Mouse (Mus musculus): ENCODE results near the gene Prkce. TPM values are rescaled to one million over a fixed set of nuclear protein-coding genes. Genes with fewer than 3 reads are reported as not detected.

Gene Prkce
- polyA plus RNA-seq, 1 experiment from 2014 or later, result 1.1 TPM

DNA sequence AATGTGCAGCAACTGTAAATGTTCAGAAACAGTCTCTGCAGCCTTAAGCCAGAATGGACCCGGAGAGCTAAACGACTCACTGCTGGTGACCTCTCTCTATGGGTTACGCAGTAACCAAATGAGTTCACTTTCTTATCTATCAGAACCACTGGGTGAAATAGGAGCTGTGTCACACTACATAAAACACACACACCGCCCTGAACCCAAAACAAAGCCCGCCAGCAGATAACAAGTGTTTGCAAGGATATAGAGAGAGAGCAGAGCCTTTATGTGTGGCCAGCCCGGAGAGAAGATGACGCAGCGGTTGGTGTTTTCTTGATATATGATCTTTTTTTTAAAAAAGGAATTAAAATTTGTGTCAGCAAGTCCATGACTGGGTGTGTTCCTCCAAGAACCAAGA is 238.1 kb downstream of the Prkce start:
- Histone ChIP-seq H3K4me3 (ENCODE audit: inconsistent target) (no peak overlapping the region), H3K27ac (no peak overlapping the region), H3K36me3 (ENCODE audit: inconsistent target) (no peaks in the 10 kb centered on the region), H3K79me2 (ENCODE audit: inconsistent target) (no peaks in the 10 kb centered on the region)
- WGBS (ENCODE audit: missing documents), result 95% methylated on average over 7 of the region's 8 CpGs

DNA sequence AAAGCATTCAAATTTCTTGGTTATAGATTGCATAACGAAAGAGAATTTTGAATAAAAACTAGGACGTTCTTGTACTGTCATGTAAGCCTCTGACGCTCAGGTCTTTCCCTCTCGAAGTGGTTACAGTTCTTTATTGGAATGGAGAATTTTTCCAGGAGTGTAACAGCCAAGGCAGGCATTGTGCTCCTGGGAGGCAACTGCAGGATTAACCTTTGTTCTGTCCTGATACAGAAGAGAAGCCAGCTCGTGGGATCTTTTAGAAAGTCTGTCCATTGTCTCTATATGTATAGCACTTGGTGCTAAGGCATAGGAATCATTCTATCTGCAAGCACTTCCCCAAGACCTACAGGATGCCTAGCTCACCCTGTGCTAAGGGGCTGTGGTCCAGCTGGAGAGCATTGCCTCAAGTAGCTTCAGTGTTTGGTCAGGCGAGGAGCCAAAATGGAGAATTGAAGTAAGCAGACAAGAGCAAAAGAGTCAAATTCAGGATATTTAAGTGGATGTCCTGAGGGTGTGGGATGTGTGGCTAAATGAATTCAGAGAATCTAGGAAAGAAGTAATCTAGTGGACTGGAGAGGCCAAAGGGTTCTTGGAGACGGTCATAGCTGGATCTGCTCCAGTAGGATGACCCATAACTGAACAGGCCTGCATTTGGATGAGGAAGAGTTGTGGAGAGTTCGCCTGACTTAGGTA is 240.5 kb downstream of the Prkce start:
- no peak overlapping the region for H3K27ac ChIP-seq
- WGBS (ENCODE audit: missing documents), result 89% methylated on average over 8 of the region's 8 CpGs
- H3K79me2 ChIP-seq (ENCODE audit: inconsistent target), result no peaks in the 10 kb centered on the region
- H3K4me3 ChIP-seq (ENCODE audit: inconsistent target), result no peak overlapping the region
- H3K36me3 ChIP-seq (ENCODE audit: inconsistent target), result no peaks in the 10 kb centered on the region

DNA sequence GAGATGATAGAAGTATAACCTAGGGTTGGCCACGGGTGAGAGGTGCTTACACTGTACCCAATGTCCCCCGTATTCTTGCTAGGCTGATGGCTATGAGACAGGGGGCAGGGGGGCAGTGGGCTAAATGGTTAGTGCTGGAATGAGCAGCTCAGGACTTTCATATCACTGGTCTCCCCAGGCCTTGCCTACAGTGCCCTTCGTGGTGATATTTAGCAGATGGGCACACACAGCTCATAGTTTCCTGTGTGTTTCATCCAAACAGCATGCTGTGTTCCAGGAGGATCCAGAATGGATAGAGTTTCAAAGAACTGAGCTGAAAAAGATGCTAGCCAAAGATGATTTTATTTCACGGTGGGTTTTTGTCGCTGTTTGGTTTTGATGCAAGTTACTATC is 241.0 kb downstream of the Prkce start:
- no peak overlapping the region for H3K27ac ChIP-seq
- 90% methylated on average over 5 of the region's 5 CpGs for WGBS (ENCODE audit: missing documents)
- H3K79me2 ChIP-seq (ENCODE audit: inconsistent target), result no peaks in the 10 kb centered on the region

GRCm38 (mm10) chr17:86409485-86409884 is 241.9 kb downstream of the Prkce start:
- 48% methylated on average over 8 of the region's 8 CpGs for WGBS (ENCODE audit: missing documents)
- no peak overlapping the region for H3K27ac ChIP-seq
- H3K4me3 ChIP-seq (ENCODE audit: inconsistent target), result no peak overlapping the region
- no peaks in the 10 kb centered on the region for H3K36me3 ChIP-seq (ENCODE audit: inconsistent target)
- H3K79me2 ChIP-seq (ENCODE audit: inconsistent target), result no peaks in the 10 kb centered on the region

More for the DNA sequence above, 241.0 kb downstream of the Prkce start:
- Histone ChIP-seq H3K4me3 (ENCODE audit: inconsistent target) (no peak overlapping the region), H3K36me3 (ENCODE audit: inconsistent target) (no peaks in the 10 kb centered on the region)

DNA sequence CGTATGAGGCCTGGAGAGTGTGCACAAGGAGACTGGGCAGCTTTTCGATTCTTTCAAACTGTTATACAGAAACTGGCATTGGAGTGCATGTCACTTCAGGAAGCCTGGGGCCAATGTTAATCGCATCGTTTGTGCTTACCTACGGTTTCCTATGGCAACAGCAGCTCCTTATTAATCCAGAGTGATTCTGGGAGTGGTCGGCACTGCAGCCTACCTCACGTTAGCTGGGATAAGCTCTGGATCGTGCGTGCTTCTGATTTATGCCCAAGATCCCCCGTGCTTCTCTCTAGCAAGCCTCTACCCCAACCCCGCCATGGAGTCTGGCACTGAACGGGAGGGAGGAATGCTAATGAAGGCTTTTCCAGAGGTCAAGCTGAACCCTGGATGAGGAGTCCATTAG is 242.9 kb downstream of the Prkce start:
- Histone ChIP-seq H3K79me2 (ENCODE audit: inconsistent target) (no peaks in the 10 kb centered on the region), H3K36me3 (ENCODE audit: inconsistent target) (no peaks in the 10 kb centered on the region)
- WGBS (ENCODE audit: missing documents), result 97% methylated on average over 12 of the region's 12 CpGs

GRCm38 (mm10) chr17:86412141-86412540 is 244.6 kb downstream of the Prkce start:
- H3K4me3 ChIP-seq (ENCODE audit: inconsistent target), result no peak overlapping the region
- H3K79me2 ChIP-seq (ENCODE audit: inconsistent target), result no peaks in the 10 kb centered on the region
- no peak overlapping the region for H3K27ac ChIP-seq
- H3K36me3 ChIP-seq (ENCODE audit: inconsistent target), result no peaks in the 10 kb centered on the region
- 100% methylated on average over 6 of the region's 6 CpGs for WGBS (ENCODE audit: missing documents)

More for the DNA sequence above, 242.9 kb downstream of the Prkce start:
- no peak overlapping the region for H3K27ac ChIP-seq
- H3K4me3 ChIP-seq (ENCODE audit: inconsistent target), result no peak overlapping the region

DNA sequence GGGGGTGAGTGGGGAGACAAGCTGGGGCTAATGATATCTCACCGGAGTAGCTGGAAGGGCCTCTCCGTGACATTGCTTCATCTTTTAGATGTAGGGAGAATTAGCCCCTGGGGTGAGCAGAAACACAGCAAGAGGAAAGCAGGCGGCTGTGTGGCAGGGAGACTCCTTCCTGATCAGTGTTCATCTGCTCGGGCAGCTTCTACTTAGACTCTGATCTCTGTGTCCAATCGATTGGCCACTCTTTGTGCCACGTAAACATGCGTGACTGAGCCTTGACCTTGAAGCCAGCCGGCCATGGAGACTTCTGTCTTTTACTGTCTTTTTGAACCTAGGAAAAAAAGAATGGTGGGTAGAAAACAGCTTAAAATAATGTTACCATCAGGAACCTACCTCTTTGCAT is 247.0 kb downstream of the Prkce start:
- no peaks in the 10 kb centered on the region for H3K36me3 ChIP-seq (ENCODE audit: inconsistent target)
- no peak overlapping the region for H3K4me3 ChIP-seq (ENCODE audit: inconsistent target)
- WGBS (ENCODE audit: missing documents), result 96% methylated on average over 8 of the region's 8 CpGs

DNA sequence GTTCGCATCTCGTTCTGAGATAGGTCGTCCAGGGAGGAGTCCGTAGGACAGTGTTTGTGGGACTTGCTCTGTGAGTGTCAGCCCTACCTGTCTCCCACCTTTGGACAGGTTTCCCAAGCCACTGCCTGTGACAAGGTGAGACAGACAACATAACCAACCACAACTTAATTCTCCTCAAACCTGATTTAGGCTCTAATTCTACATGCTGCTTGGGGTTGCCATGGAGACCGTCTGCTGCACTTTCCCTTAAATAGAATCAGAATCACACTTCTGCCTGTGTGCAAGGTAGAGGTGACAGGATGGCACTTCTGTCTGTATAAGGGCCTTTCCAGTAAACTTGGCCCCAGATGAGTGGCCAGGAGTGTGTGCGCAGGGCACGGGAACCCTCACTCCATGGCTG is 248.4 kb downstream of the Prkce start:
- no peaks in the 10 kb centered on the region for H3K79me2 ChIP-seq (ENCODE audit: inconsistent target)
- no peaks in the 10 kb centered on the region for H3K36me3 ChIP-seq (ENCODE audit: inconsistent target)
- no peak overlapping the region for H3K4me3 ChIP-seq (ENCODE audit: inconsistent target)
- H3K27ac ChIP-seq, result no peak overlapping the region
- WGBS (ENCODE audit: missing documents), result 96% methylated on average over 7 of the region's 7 CpGs

More for the DNA sequence above, 247.0 kb downstream of the Prkce start:
- no peak overlapping the region for H3K27ac ChIP-seq
- H3K79me2 ChIP-seq (ENCODE audit: inconsistent target), result no peaks in the 10 kb centered on the region

DNA sequence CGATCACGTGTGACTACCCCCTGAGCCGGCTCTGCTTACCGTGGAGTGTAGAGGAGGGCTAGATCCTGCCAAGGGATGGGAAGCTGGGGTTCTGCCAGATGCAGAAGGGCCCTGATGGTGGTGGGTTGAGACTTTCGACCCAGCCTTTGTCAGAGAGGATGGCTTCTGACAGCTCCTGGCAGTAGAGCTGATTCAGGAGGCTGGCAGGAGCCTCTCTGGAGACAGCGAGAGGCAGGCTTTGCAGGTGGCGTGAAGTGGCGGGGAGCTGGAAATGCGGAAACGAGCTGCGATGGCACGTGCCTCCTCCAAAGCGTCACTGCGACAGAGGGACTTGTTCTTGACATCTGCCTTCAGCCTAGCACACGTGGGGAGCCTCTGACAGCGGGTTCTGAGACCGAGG is 250.7 kb downstream of the Prkce start:
- Histone ChIP-seq H3K4me3 (ENCODE audit: inconsistent target) (no peak overlapping the region), H3K27ac (no peak overlapping the region), H3K36me3 (ENCODE audit: inconsistent target) (no peaks in the 10 kb centered on the region), H3K79me2 (ENCODE audit: inconsistent target) (no peaks in the 10 kb centered on the region)
- WGBS (ENCODE audit: missing documents), result 93% methylated on average over 17 of the region's 17 CpGs

- Histone ChIP-seq H3K4me3 (ENCODE audit: inconsistent target) (no peak overlapping the region), H3K36me3 (ENCODE audit: inconsistent target) (no peaks in the 10 kb centered on the region), H3K79me2 (ENCODE audit: inconsistent target) (no peaks in the 10 kb centered on the region), H3K27ac (no peak overlapping the region)
- 100% methylated on average over 6 of the region's 6 CpGs for WGBS (ENCODE audit: missing documents)
Measured at GRCm38 (mm10) chr17:86419199-86419598, 251.6 kb downstream of the Prkce start.

- Histone ChIP-seq H3K36me3 (ENCODE audit: inconsistent target) (no peaks in the 10 kb centered on the region), H3K79me2 (ENCODE audit: inconsistent target) (no peaks in the 10 kb centered on the region), H3K27ac (no peak overlapping the region), H3K4me3 (ENCODE audit: inconsistent target) (no peak overlapping the region)
- 94% methylated on average over 10 of the region's 10 CpGs for WGBS (ENCODE audit: missing documents)
Measured at GRCm38 (mm10) chr17:86420646-86421338, 253.2 kb downstream of the Prkce start.

DNA sequence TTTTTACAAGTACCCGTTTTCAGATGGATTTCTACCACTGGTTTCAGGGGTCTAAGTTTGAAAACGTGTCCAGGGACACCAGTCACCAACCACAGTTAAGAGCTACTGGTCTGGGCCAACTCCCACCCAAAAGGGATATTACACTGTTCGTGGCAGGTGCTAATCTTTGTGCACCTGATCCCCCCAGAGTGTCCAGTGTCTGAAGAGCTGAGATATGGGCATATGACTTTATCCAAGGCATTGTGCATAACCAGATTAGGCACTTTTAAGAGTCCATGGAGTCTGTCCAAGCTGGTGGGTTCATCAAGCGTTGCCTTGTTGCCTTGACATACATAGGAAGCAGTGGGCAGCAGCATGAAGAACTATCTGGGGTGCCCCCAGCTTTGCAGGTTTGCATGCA is 254.4 kb downstream of the Prkce start:
- no peak overlapping the region for H3K4me3 ChIP-seq (ENCODE audit: inconsistent target)
- WGBS (ENCODE audit: missing documents), result 80% methylated on average over 4 of the region's 4 CpGs
- no peak overlapping the region for H3K27ac ChIP-seq
- no peaks in the 10 kb centered on the region for H3K79me2 ChIP-seq (ENCODE audit: inconsistent target)
- no peaks in the 10 kb centered on the region for H3K36me3 ChIP-seq (ENCODE audit: inconsistent target)

DNA sequence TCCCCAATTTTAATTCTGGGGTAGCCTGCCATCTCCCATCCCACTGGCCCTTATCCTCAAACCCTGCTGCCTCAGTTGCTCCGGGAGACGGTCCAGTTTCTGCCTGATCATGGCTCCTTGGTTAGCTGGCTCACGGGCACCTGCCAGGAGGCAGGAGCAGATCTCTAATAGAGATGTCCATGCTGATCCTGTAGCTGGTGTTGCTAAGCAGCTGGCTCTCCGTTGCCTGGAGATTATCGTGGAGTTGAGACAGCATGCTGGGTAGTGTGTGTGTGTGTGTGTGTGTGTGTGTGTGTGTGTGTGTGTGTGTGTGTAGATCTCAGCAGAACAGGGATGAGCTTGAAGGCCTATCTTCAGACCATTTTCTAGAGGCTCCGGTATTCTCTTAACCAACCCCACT is 262.3 kb downstream of the Prkce start:
- Histone ChIP-seq H3K4me3 (ENCODE audit: inconsistent target) (no peak overlapping the region), H3K36me3 (ENCODE audit: inconsistent target) (no peaks in the 10 kb centered on the region), H3K79me2 (ENCODE audit: inconsistent target) (no peaks in the 10 kb centered on the region), H3K27ac (no peak overlapping the region)
- 92% methylated on average over 5 of the region's 6 CpGs for WGBS (ENCODE audit: missing documents)

GRCm38 (mm10) chr17:86433117-86433516 is 265.5 kb downstream of the Prkce start:
- Histone ChIP-seq H3K27ac (no peak overlapping the region), H3K4me3 (ENCODE audit: inconsistent target) (no peak overlapping the region), H3K79me2 (ENCODE audit: inconsistent target) (no peaks in the 10 kb centered on the region), H3K36me3 (ENCODE audit: inconsistent target) (no peaks in the 10 kb centered on the region)
- WGBS (ENCODE audit: missing documents), result 100% methylated on average over 2 of the region's 2 CpGs

GRCm38 (mm10) chr17:86433813-86434212 is 266.2 kb downstream of the Prkce start:
- Histone ChIP-seq H3K36me3 (ENCODE audit: inconsistent target) (no peaks in the 10 kb centered on the region), H3K4me3 (ENCODE audit: inconsistent target) (no peak overlapping the region), H3K27ac (no peak overlapping the region), H3K79me2 (ENCODE audit: inconsistent target) (no peaks in the 10 kb centered on the region)
- 97% methylated on average over 11 of the region's 11 CpGs for WGBS (ENCODE audit: missing documents)
